Mouse (Mus musculus) ES-E14 (cell line): ENCODE measurements around the gene Gm4881.

Source experiments
- CHD2 ChIP-seq: IDR thresholded peaks from 2 replicates; pipeline ENCODE4 v1.6.1; 2014; ENCODE audit warnings: mild to moderate bottlenecking, low read depth, low read length, inconsistent platforms
- HCFC1 ChIP-seq: IDR thresholded peaks from 2 replicates; pipeline ENCODE4 v1.6.1; 2012; ENCODE audit warnings: low read length, inconsistent platforms, borderline replicate concordance; ENCODE audit not compliant: insufficient read depth
- ZC3H11A ChIP-seq: IDR thresholded peaks from 2 replicates; pipeline ENCODE4 v1.6.1; 2012; ENCODE audit warnings: low read depth, mild to moderate bottlenecking, inconsistent platforms, low read length, borderline replicate concordance

- TF ChIP-seq ZC3H11A (no peak), CHD2 (no peak), HCFC1 (no peak)
Measured at GRCm38 (mm10) chr7:24902630-24903443, 41.5 kb downstream of the Gm4881 start, which contains the start of gene Arhgef1.
